ENCODE assay signal across 18 mouse cellular contexts in genomic region chr11:53818794-53819193, GRCm38 (mm10). TPM values are rescaled to one million over a fixed set of nuclear protein-coding genes. Genes with fewer than 3 reads are reported as not detected.
DNase-seq lines count a peak whose midpoint lies in the region; ATAC-seq lines count a peak whose summit lies in the region.
"Had no signal": no experiment of that assay in that cellular context is flagged by ENCODE, and none has a peak within 500 bp of the region (broad histone marks: within the 10 kb centered on the region; RNA-seq: fewer than 3 reads in every experiment).

No protein-coding gene starts in this region.

- H3K36me3 ChIP-seq in kidney, embryonic 16.5 days (ENCODE audit: insufficient read depth, low read length): no peaks in the 10 kb centered on the region
- H3K36me3 ChIP-seq: embryonic facial prominence, embryonic 12.5 days; forebrain, embryonic 10.5 days; midbrain, embryonic 15.5 days had no signal

- no peak overlapping the region for H3K4me3 ChIP-seq in kidney, embryonic 16.5 days (ENCODE audit: low read length)
- H3K4me3 ChIP-seq: embryonic facial prominence, embryonic 12.5 days; forebrain, embryonic 10.5 days; midbrain, embryonic 15.5 days had no signal

- no peaks in the 10 kb centered on the region; the same call in 1 of the 2 replicates for H3K4me1 ChIP-seq in kidney, embryonic 16.5 days (ENCODE audit: insufficient read depth, low read length)
- H3K4me1 ChIP-seq: embryonic facial prominence, embryonic 12.5 days; forebrain, embryonic 10.5 days; midbrain, embryonic 15.5 days had no signal

- 49% methylated on average over 6 of the region's 6 CpGs for WGBS in kidney, embryonic 16.5 days

- H3K27me3 ChIP-seq in kidney, embryonic 16.5 days (ENCODE audit: insufficient read depth, low read length): no peaks in the 10 kb centered on the region
- H3K27me3 ChIP-seq: embryonic facial prominence, embryonic 12.5 days; midbrain, embryonic 15.5 days; Patski had no signal

- peak; percentile 40 for DNase-seq in adrenal gland, adult 2 months
- DNase-seq in adrenal gland, adult 18-20 months (ENCODE audit: low spot score in 2 of 2): no peak
- peak; percentile 52 for DNase-seq in kidney, adult 18-20 months
- DNase-seq in kidney, adult 9 months: peak; percentile 61
- DNase-seq in spleen, adult 18-20 months: no peak
- DNase-seq: cerebellum, postnatal 36 days; right cerebral cortex, postnatal 25 days; thymus, adult 18-20 months had no signal

- H3K4me2 ChIP-seq in kidney, embryonic 16.5 days (replicated peaks; ENCODE audit: low read depth, low read length): no peak overlapping the region
- H3K4me2 ChIP-seq: embryonic facial prominence, embryonic 12.5 days; midbrain, embryonic 15.5 days had no signal

- no peak overlapping the region for H3K9ac ChIP-seq in kidney, embryonic 16.5 days (replicated peaks; ENCODE audit: low read length)
- H3K9ac ChIP-seq: embryonic facial prominence, embryonic 12.5 days; midbrain, embryonic 15.5 days had no signal

- no peaks in the 10 kb centered on the region for H3K9me3 ChIP-seq in kidney, embryonic 16.5 days (ENCODE audit: low read length)
- H3K9me3 ChIP-seq: embryonic facial prominence, embryonic 12.5 days; forebrain, embryonic 10.5 days; midbrain, embryonic 15.5 days had no signal

- no peak for ATAC-seq in kidney, embryonic 16.5 days (ENCODE audit: low FRiP score, low TSS enrichment)
- ATAC-seq in megakaryocyte, adult 5-6 weeks (ENCODE audit: poor library complexity, severe bottlenecking): peak; percentile 38; the same call in 1 of the 2 replicates
- no peak for ATAC-seq in activated CD4-positive, CD25-positive, alpha-beta regulatory T cell, adult 4 months
- ATAC-seq: midbrain, embryonic 15.5 days; Patski had no signal

- no peak overlapping the region for H3K27ac ChIP-seq in kidney, embryonic 16.5 days (ENCODE audit: low read length)
- H3K27ac ChIP-seq: embryonic facial prominence, embryonic 12.5 days; forebrain, embryonic 10.5 days; macrophage; midbrain, embryonic 15.5 days had no signal

RNA-seq across cellular contexts. Expression of gene Gm12216, which starts 40.3 kb away (rescaled TPM):
- 10 to 100 TPM in 1 of 2 experiments, 1 to 10 TPM in 1; 8.4 to 10.8 TPM for total RNA-seq in adrenal gland, adult 2 months (2021)
- polyA plus RNA-seq in adrenal gland, adult 2 months (2012; rRNA removed): 8.4 and 9.6 TPM in 2 replicates
- 1 to 10 TPM; 5.2 to 6.1 TPM for total RNA-seq in adrenal gland, adult 18-20 months (2021)
- 1.1 and 2.1 TPM in 2 replicates for polyA plus RNA-seq in kidney, embryonic 16.5 days (2015; fragmentation: Nextera tagmentation; extraction: Ambion mirVana)
- 0.25 and 0.84 TPM in 2 replicates for total RNA-seq in megakaryocyte, adult 5-6 weeks (2015)
- total RNA-seq in megakaryocyte, adult 5-6 weeks (2017): 0.70 TPM in 1 of 2 replicates, not detected in the other
- polyA plus RNA-seq in activated CD4-positive, CD25-positive, alpha-beta regulatory T cell, adult 4 months (2017; shearing (Covaris generic)): 10 to 100 TPM; 24.2 to 36.5 TPM

RNA-seq across cellular contexts. Expression of gene Gm17334, which starts 45.8 kb away (rescaled TPM):
- under 1 TPM; 0.43 to 0.45 TPM for total RNA-seq in adrenal gland, adult 2 months (2021)
- polyA plus RNA-seq in adrenal gland, adult 2 months (2012; rRNA removed): 1.4 and 1.5 TPM in 2 replicates
- under 1 TPM in 1 of 2 experiments, not detected in 1; 0.80 TPM for total RNA-seq in adrenal gland, adult 18-20 months (2021)
- 0.27 and 0.30 TPM in 2 replicates for polyA plus RNA-seq in kidney, embryonic 16.5 days (2015; fragmentation: Nextera tagmentation; extraction: Ambion mirVana)
- total RNA-seq in megakaryocyte, adult 5-6 weeks (2015): not detected in 2 replicates
- total RNA-seq in megakaryocyte, adult 5-6 weeks (2017): not detected in 2 replicates
- 1 to 10 TPM; 4.9 to 6.2 TPM for polyA plus RNA-seq in activated CD4-positive, CD25-positive, alpha-beta regulatory T cell, adult 4 months (2017; shearing (Covaris generic))
- total RNA-seq: liver, adult 2 months had no signal
- polyA plus RNA-seq: embryonic facial prominence, embryonic 12.5 days; forebrain, embryonic 10.5 days; heart, postnatal 0 days; macrophage; midbrain, embryonic 15.5 days had no signal

RNA-seq across cellular contexts. Expression of gene Irf1, which starts 49.0 kb away (rescaled TPM):
- 10 to 100 TPM; 22.7 to 35.5 TPM for total RNA-seq in adrenal gland, adult 2 months (2021)
- polyA plus RNA-seq in adrenal gland, adult 2 months (2012; rRNA removed): 43.7 and 59.0 TPM in 2 replicates
- 10 to 100 TPM; 21.2 to 44.2 TPM for total RNA-seq in adrenal gland, adult 18-20 months (2021)
- 16.9 and 17.4 TPM in 2 replicates for polyA plus RNA-seq in kidney, embryonic 16.5 days (2015; fragmentation: Nextera tagmentation; extraction: Ambion mirVana)
- 37.2 and 38.5 TPM in 2 replicates for total RNA-seq in megakaryocyte, adult 5-6 weeks (2015)
- total RNA-seq in megakaryocyte, adult 5-6 weeks (2017): 78.4 and 93.1 TPM in 2 replicates
- polyA plus RNA-seq in activated CD4-positive, CD25-positive, alpha-beta regulatory T cell, adult 4 months (2017; shearing (Covaris generic)): 100 to 1,000 TPM; 236 to 307 TPM

Comparison
In these comparisons a context has a peak if more than half of its experiments do, and no peak if none do; other contexts are left out.
1. DNase-seq: peak in adrenal gland, adult 2 months (single experiment), kidney, adult 18-20 months (single experiment) and kidney, adult 9 months (single experiment); none in adrenal gland, adult 18-20 months (0 of 2) and spleen, adult 18-20 months (0 of 2).